Mouse (Mus musculus) frontal cortex, postnatal 14 days (tissue): Measurements from ENCODE around the gene Hinfp.
"Not testable (repeated sequence)": the region's sequence is repeated elsewhere in the genome, so short reads cannot be mapped to it uniquely, and the experiment has no call there.

Experiments
- DNase-seq, 2 experiments: peaks; one replicate each; pipeline ENCODE4 v3.0.0; 2022; ENCODE audit warnings: low spot score in 2 of 2

Hinfp gene

DNA sequence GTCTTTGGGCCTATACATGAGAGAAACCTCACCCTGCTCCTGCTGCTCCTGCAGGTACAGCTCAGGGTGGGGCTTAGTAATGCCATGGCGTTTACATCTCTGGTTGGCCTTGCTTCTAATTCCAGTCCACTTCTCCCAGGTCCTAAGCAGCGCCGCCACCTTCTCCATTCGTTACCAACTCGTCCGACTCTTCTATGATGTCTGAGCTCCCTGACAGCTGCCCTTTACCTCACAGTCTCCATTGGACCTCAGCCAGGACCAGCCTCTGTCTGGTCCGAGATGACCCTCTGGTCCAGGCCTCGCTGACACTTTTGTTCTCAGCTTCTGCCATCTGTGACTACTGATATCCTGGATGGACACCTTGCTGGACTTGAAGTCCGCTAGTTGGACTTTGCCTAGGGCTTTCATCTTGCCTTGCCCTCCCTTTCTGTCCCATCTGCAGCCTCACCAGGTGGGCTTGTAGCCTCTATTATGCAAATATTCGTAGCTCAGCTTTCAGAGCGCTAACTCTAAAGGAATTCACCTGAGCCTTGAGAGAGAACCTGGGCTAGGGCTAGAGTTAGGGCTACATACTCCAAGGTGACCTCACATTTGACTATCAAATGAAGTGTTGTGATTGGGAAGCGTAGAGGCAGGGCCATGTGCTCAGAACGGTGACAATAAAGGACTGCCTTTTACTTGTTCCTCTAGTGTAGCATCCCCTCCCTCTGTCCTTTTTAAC lies 27.6 kb upstream of the Hinfp start:
- no peak for DNase-seq

DNA sequence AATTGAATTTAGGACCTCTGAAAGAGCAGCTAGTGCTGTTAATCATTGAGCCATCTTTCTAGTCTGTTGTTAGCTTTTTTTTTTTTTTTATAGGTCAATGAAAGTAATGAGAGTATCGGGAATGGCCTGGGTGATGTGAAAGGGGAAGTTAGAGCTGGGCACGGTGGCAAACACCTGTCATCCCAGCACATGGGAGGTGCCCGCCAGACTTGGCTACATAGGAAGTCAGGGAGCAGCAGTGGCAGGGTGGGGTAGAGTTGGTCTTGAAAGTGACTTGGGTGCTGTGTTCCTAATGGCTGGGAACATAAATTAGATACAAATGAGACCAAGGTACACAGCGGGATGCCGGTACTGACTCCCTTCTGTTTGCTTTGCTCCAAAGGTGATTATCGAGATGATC lies 25.3 kb upstream of the Hinfp start:
- DNase-seq = no peak

DNA sequence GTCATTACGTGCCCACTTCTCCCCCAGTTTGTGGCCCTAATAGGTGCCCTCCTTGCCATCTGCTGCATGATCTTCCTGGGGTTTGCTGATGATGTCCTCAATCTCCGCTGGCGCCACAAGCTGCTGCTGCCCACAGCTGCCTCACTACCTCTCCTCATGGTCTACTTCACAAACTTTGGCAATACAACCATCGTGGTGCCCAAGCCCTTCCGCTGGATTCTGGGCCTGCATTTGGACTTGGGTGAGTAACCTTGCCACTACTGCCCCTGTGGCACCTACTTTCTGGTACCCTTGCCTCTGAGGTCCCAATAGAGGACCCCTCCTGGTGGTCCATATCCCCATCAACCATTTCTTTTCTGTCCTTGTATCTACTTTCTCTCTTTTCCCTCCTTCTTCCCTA lies 22.5 kb upstream of the Hinfp start:
- no peak for DNase-seq

DNA sequence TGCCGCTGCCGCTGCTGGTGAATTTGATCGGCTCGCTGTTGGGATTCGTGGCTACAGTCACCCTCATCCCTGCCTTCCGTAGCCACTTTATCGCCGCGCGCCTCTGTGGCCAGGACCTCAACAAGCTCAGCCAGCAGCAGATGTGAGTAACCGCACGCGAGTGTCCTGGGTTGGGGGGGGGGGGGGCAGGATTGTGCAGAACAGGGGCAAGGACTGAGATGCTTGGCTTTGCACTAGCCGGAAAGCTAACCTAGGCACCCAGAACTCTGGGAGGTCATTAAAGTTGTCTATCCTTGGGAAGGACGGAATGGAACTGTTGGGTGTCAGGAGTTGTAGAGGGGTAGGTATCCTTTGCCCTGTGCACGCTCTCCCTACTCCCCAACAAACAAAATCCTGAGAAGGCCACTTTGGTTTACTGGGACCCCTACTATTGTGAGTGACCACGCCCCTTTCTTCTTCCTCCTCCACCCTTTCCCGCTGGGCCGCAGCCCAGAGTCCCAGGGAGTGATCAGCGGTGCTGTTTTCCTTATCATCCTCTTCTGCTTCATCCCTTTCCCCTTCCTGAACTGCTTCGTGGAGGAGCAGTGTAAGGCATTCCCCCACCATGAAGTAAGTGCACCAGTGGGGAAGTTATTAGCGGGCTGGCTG lies 21.7 kb upstream of the Hinfp start:
- no peak for DNase-seq

DNA sequence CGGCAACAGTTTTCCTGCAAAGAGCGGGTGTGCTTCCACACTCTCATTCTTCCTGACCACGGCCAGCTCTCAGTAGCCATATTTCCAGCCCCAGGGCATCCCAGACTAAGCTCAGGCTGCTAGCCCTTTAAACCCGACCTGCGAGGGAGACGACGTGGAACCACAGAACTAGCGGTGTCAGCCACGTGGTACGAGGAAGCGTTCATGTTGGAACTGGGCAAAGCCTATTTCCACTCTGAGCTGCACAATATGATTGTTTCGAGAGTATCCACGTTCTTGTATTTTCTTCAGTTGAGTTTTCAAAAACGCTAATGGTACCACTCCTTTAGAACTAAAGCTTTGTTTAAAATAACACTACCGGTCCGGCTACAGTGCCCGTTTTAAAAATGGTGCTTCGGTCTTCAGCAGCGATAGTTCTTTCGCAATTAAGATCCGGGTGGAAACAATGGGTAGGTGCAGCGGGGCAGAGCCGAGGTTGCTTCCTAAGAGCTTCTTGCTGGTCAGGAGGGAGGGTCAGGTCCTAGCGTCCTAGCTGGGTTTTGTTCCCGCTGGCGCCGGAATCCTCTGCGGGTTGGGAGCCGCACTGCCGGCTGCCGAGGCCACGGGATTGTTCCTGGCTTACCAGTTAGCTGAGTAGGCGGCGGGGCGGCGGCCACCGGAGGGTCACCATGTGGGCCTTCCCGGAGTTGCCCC lies 21.0 kb upstream of the Hinfp start:
- DNase-seq = peak; percentile 74 to 76

DNA sequence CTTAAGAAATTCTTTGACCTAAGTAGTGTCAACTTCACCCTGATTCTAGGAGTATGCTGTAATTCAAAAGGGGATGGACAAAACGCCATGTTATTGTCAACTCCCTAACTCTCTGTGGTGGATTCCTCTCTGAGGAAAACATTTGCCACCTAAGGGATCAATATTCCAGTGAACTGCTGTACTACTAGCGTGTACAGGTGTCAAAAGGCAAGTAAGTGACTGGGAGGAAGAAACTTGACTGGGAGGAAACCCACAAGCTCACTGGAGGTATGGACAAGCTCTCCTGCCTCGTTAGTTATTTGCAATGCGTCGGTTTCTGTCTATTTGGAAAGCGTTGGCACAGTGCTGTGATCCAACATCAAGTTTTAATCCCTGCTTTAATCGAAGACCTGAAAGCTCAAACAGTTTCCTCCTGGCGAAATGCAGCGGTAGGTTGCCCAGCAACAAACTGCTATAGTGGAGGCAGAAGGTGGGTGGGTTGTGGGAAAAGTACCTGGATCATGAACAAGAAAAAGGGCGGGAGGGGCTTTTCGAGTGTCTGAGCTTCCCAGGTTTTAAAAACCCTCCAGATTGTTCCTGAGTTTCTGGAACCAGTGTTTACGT lies 20.4 kb upstream of the Hinfp start, which contains the start of gene Dpagt1:
Gene Dpagt1, plus strand, starts transcription at position 252 of the 603 bp plus-strand sequence.
- peak in 1 of 2 experiments; percentile 64 for DNase-seq

DNA sequence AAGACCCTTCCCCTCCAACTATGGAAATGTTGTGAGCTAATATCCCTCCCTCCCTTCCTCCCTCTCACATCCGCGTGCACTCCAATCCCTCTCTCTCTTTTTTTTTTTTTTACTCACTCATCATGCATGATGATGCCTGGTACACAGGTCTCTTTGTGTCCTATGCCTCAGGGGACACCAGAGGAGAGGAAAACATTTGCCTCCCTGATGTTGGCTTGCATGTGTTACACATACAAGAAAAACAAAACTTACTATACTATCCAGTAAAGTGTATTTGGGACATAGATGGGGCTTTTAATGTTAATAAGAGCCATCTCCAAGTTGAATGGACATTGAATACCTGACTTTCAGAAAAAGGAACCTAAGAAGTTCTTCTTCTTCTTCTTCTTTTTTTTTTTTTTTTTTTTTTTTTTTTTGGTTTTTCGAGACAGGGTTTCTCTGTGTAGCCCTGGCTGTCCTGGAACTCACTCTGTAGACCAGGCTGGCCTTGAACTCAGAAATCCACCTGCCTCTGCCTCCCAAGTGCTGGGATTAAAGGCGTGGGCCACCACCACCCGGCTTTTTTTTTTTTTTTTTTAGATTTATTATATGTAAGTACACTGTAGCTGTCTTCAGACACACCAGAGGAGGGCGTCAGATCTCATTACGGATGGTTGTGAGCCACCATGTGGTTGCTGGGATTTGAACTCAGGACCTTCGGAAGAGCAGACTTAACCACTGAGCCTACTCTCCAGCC lies 19.7 kb upstream of the Hinfp start:
- not testable (repeated sequence) for DNase-seq

DNA sequence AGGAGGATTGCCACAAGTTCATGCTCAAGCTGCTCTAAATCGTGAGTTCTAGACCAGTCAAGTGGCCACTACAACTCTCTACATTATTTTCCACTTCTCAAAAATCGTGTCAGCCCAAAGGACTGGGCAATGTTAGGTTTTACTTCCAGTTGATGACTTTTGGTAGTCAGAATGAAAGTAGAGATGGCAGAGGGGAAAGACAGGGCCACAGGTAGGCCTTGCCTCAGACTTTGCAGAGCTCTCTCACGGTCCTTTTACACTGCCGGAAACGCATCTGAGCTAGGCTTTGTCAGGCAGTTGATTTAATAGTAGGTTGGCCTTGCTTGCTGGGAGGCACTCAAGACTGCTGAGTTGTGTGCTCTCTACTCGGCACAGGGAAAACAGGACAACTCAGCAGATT lies 18.7 kb upstream of the Hinfp start:
- DNase-seq = no peak

DNA sequence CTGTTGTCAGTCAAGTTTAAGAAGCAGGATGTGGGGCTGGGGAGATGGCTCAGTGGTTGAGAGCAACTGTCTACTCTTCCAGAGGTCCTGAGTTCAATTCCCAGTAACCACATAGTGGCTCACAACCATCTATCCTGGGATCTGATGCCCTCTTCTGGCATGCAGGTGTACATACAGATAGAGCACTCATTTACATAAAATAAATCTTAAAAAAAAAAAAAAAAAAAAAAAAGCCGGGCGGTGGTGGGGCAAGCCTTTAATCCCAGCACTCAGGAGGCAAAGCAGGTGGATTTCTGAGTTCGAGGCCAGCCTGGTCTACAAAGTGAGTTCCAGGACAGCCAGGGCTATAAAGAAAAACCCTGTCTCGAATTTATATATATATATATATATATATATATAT lies 18.2 kb upstream of the Hinfp start:
- DNase-seq = not testable (repeated sequence)

DNA sequence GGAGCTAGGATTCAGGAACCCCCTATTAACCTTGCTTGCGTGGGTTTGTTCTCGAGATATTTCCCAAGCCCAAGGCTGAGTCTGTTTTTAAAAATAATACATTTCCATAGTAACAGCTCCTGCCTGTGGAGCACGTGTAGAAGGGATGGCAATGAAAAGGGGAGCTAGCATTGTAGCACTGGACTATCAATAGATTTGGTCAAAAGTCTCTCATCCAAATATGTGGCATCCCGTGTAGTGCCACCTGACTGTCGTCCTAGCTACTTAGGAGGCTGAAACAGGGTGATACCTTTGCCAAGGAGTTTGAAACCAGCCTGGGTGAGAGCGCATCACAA lies 15.3 kb upstream of the Hinfp start:
- no peak for DNase-seq

DNA sequence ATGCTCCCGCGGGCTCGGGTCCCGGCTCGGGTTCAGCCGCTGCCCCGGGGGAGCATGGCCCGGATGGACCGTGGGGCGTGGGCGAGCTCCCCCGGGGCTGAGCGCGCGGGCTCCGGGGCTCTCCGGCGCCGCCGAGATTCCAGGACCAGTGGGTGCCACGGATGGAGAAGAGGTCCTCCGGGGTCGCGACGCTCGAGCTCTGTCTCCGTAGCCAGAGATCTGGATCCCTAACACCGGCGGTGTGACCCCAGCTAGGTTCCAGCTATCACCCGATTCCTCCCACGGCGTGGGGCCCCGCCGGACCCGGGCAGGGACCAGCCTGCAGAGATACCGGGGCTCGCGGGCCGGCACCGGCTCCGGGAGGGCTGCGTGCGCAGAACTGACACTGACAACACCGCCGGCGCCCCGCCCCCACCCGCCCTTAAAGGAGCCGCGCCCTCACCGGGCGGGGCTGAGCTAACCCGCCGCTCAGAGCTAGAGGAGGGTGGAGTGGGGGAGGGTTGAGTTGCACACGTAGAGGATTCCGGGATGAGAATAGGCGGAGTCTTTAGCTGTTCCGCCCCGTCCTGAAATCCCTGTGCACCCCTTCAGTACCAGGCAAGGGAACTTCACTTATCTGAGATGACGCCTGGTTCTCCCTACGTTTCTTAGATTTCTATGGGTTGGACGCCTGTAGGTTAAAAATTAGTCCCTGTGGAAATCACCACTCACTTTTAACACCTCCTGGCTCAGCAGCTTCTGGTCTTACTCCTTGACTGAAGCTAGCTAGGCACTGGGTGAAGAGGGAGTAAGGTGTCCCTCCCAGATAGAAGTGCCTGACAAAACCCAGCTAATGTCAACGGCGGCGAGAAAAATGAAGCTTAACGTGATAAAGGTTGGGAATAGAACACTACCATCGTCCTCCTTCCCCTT lies 14.7 kb upstream of the Hinfp start, which contains the start of gene C2cd2l:
Gene C2cd2l, minus strand, starts transcription at position 399 of the 912 bp plus-strand sequence.
- DNase-seq = peak; percentile 87 to 90

DNA sequence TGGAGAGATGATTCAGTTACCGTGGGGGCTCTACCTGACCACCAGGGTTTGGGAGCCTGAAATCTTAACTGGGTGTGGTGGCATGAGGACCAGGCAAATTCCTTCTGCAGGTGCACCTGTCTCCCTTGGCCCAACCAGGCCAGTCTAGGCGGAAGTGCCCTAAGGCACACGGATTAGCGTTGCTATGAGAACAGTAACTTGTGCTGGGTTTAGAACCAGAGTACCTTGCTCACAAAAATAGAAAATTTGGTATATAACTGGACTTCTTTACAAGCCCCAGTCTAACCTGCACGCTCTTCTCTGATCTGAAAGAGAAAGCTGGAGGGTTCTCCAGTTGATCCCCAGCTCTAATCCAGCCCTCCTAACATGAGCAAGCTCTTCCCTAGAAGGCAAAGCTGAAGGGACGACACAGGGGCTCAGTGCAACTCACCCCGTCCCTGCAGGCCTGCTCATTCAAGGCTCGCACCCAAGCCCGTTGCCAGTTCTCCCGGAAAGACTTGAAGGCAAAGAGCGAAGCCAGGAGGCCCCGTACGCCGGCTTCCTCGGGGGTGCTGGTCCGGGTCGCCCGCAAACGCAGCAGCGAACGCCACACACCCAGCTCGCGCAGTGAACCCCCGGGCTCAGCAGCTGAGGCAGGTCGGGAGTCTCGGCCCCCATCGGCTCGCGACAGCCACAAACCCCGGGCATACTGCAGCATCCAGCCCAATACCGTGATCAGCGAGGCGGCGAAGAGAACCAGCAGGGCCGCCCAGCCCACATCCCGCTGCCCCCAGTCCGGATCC lies 13.8 kb upstream of the Hinfp start:
- DNase-seq = peak in 1 of 2 experiments; percentile 39

DNA sequence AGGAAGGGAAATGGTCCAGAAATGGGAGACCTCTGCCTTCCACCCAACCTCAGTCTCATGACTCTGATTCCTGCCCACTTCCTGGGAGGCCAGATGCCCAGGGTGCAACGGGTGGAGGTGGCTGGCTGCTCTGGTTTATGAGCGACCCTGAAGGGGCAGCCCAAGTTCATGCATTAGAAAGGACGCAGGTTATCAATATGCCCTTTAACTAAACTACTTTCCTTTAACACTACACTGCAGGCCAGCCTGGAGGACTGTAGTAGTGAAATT lies 13.3 kb upstream of the Hinfp start:
- no peak for DNase-seq

DNA sequence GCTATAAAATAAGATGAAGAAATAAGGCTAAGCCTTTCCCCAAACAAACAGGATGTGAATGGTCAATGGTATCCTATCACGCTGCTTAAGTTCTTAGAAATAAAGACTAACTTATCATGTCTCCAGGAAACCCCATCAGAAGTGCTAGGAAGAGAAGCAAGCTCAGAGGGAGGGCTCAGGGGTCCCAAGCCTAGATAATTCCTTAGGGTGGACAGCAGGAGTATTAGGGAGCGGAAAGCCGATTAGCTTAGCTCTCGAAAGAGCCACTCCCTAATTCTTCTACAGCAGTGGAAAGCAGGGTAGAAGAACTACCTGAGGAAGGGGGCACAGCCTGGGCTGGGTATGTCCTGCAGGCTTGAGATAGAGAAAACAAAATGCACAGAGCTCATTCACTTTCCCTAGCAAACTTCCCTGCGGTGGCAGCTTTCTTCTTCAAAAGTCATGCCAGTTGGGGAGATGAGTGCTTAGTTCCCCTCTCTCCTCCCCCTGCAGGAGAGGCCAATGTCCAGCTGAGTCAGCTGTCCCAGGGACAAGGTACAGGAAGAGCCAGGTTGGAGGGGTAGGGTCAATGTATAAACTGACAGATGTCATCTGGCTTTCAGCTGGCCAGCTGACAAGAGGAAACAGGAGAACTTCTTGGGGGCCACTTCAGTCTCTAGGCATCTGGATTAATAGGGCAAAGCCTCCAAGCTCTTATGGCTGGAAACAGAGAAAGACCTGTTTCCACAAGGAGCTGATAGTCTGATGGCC lies 12.8 kb upstream of the Hinfp start:
- DNase-seq = no peak

DNA sequence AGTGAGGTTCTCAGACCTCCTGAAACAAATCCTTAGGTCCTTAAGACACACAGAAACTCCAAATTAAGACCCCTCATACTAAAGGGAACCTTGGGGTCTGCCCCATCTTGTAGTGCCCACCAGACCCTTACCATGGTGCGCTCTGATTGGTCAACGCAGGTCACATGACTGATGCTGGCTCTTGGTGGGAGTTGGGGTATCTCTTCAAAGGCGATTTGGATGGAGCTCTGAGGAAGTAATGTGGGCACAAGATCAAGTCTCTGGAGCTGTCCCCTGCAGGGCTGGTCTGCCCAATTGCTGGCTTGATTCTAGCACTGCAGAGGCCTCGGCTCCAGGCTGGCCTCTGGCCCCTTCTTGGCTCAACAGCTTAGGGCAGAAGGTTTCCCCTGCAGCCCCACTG lies 12.0 kb upstream of the Hinfp start:
- DNase-seq = no peak

DNA sequence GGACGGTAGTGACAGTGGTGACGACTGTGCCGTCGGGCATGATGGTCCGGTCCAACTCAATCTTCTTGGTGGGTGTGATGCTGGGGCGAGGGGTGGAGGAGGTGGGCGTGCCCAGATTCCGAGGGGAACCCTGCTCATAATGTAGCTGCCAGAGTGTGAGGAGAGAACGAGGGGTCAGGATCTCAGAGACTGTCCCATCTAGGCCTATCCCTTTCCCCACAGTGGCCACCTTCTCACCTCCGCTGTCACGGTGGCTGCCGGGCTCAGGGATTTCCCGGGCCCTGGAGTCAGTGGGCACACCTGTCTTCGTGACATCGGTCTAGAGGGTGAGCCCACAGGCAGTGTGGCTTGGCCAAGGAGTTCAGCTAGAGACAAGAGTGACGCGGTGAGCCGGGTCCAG lies 9.4 kb upstream of the Hinfp start:
- no peak for DNase-seq

DNA sequence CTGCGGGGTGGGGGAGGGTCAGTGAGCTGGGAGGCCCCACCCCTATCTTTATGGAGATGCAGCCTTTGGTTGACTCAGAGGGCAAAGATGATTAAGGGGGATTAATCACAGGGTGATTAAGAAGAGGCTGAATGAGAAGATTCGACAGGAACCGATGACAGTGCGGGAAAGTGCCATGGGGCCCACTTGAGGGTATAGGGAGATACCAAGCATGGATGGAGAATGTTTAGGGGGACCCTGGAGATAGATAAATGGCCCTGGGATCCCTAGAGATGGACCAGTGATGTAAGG lies 8.7 kb upstream of the Hinfp start:
- no peak for DNase-seq

DNA sequence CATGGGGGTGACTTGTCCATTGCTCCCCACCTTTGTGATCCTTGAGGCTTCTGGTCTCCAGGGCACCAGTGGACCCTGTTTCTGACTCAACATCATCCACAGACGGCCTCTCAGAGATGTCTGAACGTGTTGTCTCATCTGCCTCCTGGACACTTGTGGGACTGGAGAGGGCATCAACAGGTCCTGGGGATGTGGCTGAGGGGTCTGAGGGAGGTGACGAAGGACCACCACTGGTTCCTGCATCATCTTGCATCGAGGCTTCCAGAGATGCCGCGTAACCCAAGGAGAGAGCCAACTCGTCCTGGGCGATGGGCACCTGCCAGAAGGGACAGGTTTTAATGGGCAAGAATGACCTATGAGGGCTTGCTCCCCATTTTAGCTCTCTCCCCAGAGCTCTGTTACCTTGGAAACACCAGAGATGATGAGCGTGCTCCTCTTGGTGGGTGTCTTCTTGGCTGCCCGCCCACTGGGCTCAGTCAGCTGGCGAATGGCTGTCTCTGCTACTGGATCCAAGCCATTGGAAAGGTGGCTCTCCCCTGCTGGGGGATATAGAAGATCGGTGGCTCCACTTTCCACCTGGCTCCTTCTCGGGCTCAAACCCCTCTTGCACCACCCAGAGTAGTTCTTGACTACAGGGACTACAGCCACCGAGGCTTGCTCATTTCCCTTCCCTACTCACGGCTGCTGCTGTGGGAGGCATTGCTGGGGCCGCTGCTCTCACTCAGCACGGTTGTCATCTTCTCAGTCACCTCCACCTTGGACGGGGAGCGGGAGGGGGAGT lies 8.2 kb upstream of the Hinfp start:
- DNase-seq = peak; percentile 72 to 73
